Mouse (Mus musculus) C2C12 (cell line): ENCODE measurements at regions not wholly inside any gene's neighbourhood (a gene's known extent, or its start where the extent isn't known, plus 50 kb on each side); places are given as distances from the start of the nearest gene placed in this dataset.

Source experiments
- CTCF ChIP-seq: IDR thresholded peaks from one replicate; pipeline ENCODE4 v1.5.1; 2011; ENCODE audit not compliant: control insufficient read depth, insufficient read depth, insufficient read length
- MAX ChIP-seq: IDR thresholded peaks from one replicate; pipeline ENCODE4 v1.6.1; 2011; ENCODE audit warnings: mild to moderate bottlenecking, control low read depth
- MYOD1 ChIP-seq: IDR thresholded peaks from one replicate; pipeline ENCODE4 v1.6.1; 2011; ENCODE audit warnings: low read depth; ENCODE audit not compliant: control insufficient read depth, insufficient read length
- USF1 ChIP-seq: IDR thresholded peaks from one replicate; pipeline ENCODE4 v1.6.1; 2011; ENCODE audit warnings: low read depth, mild to moderate bottlenecking, control low read depth, moderate library complexity

DNA sequence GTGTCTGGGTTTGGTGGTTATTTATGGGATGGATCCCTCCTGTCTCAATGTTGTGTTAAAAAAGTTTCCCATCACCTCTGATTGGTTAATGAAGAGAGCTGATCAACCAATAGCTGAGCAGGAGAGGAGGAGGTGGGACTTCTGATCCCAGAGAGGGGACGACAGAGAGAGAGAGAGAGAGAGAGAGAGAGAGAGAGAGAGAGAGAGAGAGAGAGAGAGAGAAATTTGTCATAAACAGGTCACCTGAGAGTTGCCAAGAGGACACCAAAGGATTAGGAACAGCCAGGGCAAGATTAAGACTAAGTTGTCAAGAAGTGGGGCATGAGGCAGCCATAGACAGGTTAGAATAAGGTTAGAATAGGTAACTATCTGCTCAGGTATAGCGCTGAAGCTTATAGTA is 73.7 kb upstream of the Max start:
- TF ChIP-seq MYOD1 = no peak
- no peak for TF ChIP-seq USF1
- no peak for TF ChIP-seq CTCF
- no peak for TF ChIP-seq MAX
